32 mouse cellular contexts compared by ENCODE assay signal in genomic region chr10:27198443-27198842, GRCm38 (mm10).
"Had no signal": no experiment of that assay in that cellular context is flagged by ENCODE, and none has a peak within 500 bp of the region (broad histone marks: within the 10 kb centered on the region; RNA-seq: fewer than 3 reads in every experiment).

No protein-coding gene starts in this region.

- H3K27me3 ChIP-seq: limb, embryonic 12.5 days; limb, embryonic 13.5 days; limb, embryonic 15.5 days; liver, embryonic 12.5 days; liver, embryonic 13.5 days; liver, embryonic 15.5 days; lung, embryonic 15.5 days; megakaryocyte, embryonic 14.5 days; midbrain, embryonic 12.5 days; midbrain, embryonic 13.5 days; midbrain, embryonic 15.5 days; neural tube, embryonic 12.5 days had no signal

- H3K4me1 ChIP-seq: limb, embryonic 15.5 days; liver, embryonic 12.5 days; liver, embryonic 13.5 days; liver, embryonic 15.5 days; lung, embryonic 15.5 days; megakaryocyte, embryonic 14.5 days; midbrain, embryonic 10.5 days; midbrain, embryonic 12.5 days; midbrain, embryonic 13.5 days; midbrain, embryonic 15.5 days; neural tube, embryonic 12.5 days had no signal

- ATAC-seq: liver, embryonic 12.5 days; liver, postnatal 0 days; lung, postnatal 0 days; midbrain, embryonic 13.5 days; midbrain, embryonic 15.5 days; midbrain, embryonic 16.5 days had no signal

- H3K36me3 ChIP-seq: limb, embryonic 10.5 days; limb, embryonic 12.5 days; limb, embryonic 13.5 days; limb, embryonic 15.5 days; liver, embryonic 12.5 days; liver, embryonic 13.5 days; liver, embryonic 15.5 days; lung, embryonic 15.5 days; midbrain, embryonic 10.5 days; midbrain, embryonic 12.5 days; midbrain, embryonic 13.5 days; midbrain, embryonic 15.5 days; neural tube, embryonic 12.5 days had no signal

- DNase-seq: left cerebral cortex, postnatal 4 days; liver; liver, embryonic 13.5 days; liver, postnatal 0 days; lung, adult 18-20 months; lung, adult 2 months; lung, embryonic 14.5 days; lung, postnatal 10 days; lung, postnatal 14 days; lung, postnatal 36 days; lung, postnatal 4 days; midbrain, embryonic 14.5 days had no signal

- H3K9me3 ChIP-seq: limb, embryonic 10.5 days; limb, embryonic 12.5 days; limb, embryonic 13.5 days; limb, embryonic 15.5 days; liver, embryonic 12.5 days; liver, embryonic 13.5 days; liver, embryonic 15.5 days; lung, embryonic 15.5 days; megakaryocyte, embryonic 14.5 days; midbrain, embryonic 10.5 days; midbrain, embryonic 12.5 days; midbrain, embryonic 13.5 days; midbrain, embryonic 15.5 days; neural tube, embryonic 12.5 days had no signal

- H3K9ac ChIP-seq: limb, embryonic 12.5 days; limb, embryonic 13.5 days; limb, embryonic 15.5 days; liver, embryonic 12.5 days; liver, embryonic 13.5 days; liver, embryonic 14.5 days; liver, embryonic 15.5 days; liver, postnatal 0 days; lung, embryonic 14.5 days; lung, embryonic 15.5 days; midbrain, embryonic 12.5 days; midbrain, embryonic 13.5 days; midbrain, embryonic 15.5 days; neural tube, embryonic 12.5 days had no signal

- H3K4me3 ChIP-seq: limb, embryonic 10.5 days; limb, embryonic 12.5 days; limb, embryonic 13.5 days; limb, embryonic 15.5 days; liver, embryonic 12.5 days; liver, embryonic 13.5 days; liver, embryonic 15.5 days; lung, embryonic 15.5 days; megakaryocyte, embryonic 14.5 days; midbrain, embryonic 10.5 days; midbrain, embryonic 12.5 days; midbrain, embryonic 13.5 days; midbrain, embryonic 15.5 days; myocyte; neural tube, embryonic 12.5 days had no signal

- H3K27ac ChIP-seq: limb, embryonic 12.5 days; limb, embryonic 13.5 days; limb, embryonic 15.5 days; liver, embryonic 12.5 days; liver, embryonic 13.5 days; liver, embryonic 14.5 days; liver, embryonic 15.5 days; lung, embryonic 15.5 days; macrophage; midbrain, embryonic 10.5 days; midbrain, embryonic 12.5 days; midbrain, embryonic 13.5 days; midbrain, embryonic 15.5 days; neural tube, embryonic 12.5 days had no signal

- H3K4me2 ChIP-seq: limb, embryonic 12.5 days; limb, embryonic 13.5 days; limb, embryonic 15.5 days; liver, embryonic 11.5 days; liver, embryonic 12.5 days; liver, embryonic 13.5 days; liver, embryonic 15.5 days; lung, embryonic 14.5 days; lung, embryonic 15.5 days; midbrain, embryonic 11.5 days; midbrain, embryonic 12.5 days; midbrain, embryonic 13.5 days; midbrain, embryonic 15.5 days; neural tube, embryonic 12.5 days had no signal
